Mouse (Mus musculus) thymus, adult 2 months (tissue): Measurements from ENCODE around the gene Exd2.

ENCODE experiments used
- CTCF ChIP-seq: fragments of 200-500 bp; IDR thresholded peaks from 2 replicates; pipeline ENCODE4 v1.5.1; 2012; ENCODE audit warnings: mild to moderate bottlenecking, control low read depth, low read length, moderate library complexity, borderline replicate concordance; ENCODE audit not compliant: control insufficient read depth, poor library complexity, insufficient read depth; ENCODE audit errors: extremely low read depth
- POLR2A ChIP-seq: fragments of 200-500 bp; IDR thresholded peaks from 2 replicates; pipeline ENCODE4 v1.6.1; 2012; ENCODE audit warnings: mild to moderate bottlenecking, low read length, control low read depth, moderate library complexity; ENCODE audit not compliant: control insufficient read depth, poor library complexity, insufficient read depth; ENCODE audit errors: extremely low read depth

DNA sequence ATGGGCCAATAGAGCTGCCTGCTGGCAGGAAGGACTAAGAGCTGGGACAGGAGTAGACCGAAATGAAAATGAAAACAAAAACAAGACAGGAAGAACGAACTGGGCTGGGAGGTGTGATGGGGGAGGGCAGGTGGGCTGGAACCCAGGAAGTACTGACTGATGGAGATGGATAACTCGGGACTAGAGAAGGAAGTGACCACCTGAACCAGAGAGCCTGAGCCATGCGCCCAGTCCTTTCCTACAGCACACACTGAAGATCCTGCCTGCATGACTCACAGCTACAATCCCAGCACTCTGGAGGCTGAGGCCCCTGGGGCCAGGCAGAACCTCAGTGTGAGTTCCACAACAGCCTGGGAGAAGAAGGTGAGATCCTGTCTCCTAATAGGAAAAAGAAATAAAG lies 29.6 kb upstream of the Exd2 start:
- no peak for TF ChIP-seq POLR2A
- TF ChIP-seq CTCF = no peak
